Mouse (Mus musculus) embryonic facial prominence, embryonic 10.5 days (tissue): ENCODE data around the gene Kalrn. TPM values are rescaled to one million over a fixed set of nuclear protein-coding genes. Genes with fewer than 3 reads are reported as not detected.
A peak's percentile ranks its signal among the peaks of the same experiment; 100 is the strongest.

Experiments used
- DNase-seq: peaks from one replicate; pipeline ENCODE4 v3.0.0-alpha.2; 2017; ENCODE audit warnings: low spot score
- H3K27ac ChIP-seq: fragments of 300-500 bp; sonication (generic); replicated peaks from 2 replicates; pipeline ENCODE4 v1.5.1; 2016; ENCODE audit warnings: mild to moderate bottlenecking
- H3K27me3 ChIP-seq: fragments of 300-500 bp; sonication (generic); replicated peaks from 2 replicates; pipeline ENCODE4 v1.6.1; 2016; ENCODE audit warnings: low read depth, mild to moderate bottlenecking; ENCODE audit not compliant: poor library complexity, severe bottlenecking
- H3K36me3 ChIP-seq: fragments of 300-500 bp; sonication (generic); replicated peaks from 2 replicates; pipeline ENCODE4 v1.6.1; 2016; ENCODE audit warnings: mild to moderate bottlenecking, moderate library complexity
- H3K4me1 ChIP-seq: fragments of 300-500 bp; sonication (generic); 2 replicates; pipeline ENCODE4 v1.6.1; 2016
- H3K4me3 ChIP-seq: fragments of 300-500 bp; sonication (generic); 2 replicates; pipeline ENCODE4 v1.5.1; 2016; ENCODE audit warnings: mild to moderate bottlenecking, moderate library complexity
- H3K9me3 ChIP-seq: fragments of 300-500 bp; sonication (generic); 2 replicates; pipeline ENCODE4 v1.6.1; 2016; ENCODE audit warnings: mild to moderate bottlenecking
- WGBS: fragments of 180-500 bp; shearing (Covaris S2); methylation state at CpG from one replicate; pipeline ENCODE4 v1.1.7; 2016; 5-methylcytosine and 5-hydroxymethylcytosine counted together
- polyA plus RNA-seq: library from polyadenylated mRNA; unstranded; fragments of >200 nt; fragmentation: Nextera tagmentation; extraction: Ambion mirVana; gene quantifications from 2 replicates; pipeline ENCODE4 v1.2.1, GENCODE M21; 2016

Gene Kalrn
- polyA plus RNA-seq, 1 experiment from 2014 or later, result 14.8 TPM

DNA sequence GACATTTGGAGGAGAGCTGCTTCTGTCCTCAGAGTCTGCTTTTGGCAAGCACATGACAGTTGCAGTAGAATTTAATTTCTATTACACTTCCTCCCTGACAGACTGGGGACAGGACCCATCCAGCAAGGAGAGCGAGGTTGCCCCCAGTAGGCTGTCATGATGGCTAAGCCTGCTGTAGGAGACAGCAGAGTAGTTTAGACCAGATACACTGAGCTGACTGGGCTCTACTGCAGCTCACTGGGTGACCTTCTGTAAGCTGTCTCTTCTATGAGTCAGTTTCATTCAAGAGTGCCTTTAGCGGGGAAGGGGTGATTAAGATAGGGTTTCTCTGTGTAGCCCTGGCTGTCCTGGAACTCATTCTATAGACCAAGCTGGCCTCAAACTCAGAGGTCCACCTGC is 634.2 kb downstream of the Kalrn start:
- Histone ChIP-seq H3K27me3 (no peaks in the 10 kb centered on the region), H3K4me1 (peaks cover 82% of the 10 kb centered on the region), H3K27ac (peak overlapping the region; percentile 48), H3K4me3 (no peak overlapping the region), H3K9me3 (no peaks in the 10 kb centered on the region), H3K36me3 (peaks cover 30% of the 10 kb centered on the region)
- 73% methylated on average over 2 of the region's 2 CpGs for WGBS
- DNase-seq, result no peak

DNA sequence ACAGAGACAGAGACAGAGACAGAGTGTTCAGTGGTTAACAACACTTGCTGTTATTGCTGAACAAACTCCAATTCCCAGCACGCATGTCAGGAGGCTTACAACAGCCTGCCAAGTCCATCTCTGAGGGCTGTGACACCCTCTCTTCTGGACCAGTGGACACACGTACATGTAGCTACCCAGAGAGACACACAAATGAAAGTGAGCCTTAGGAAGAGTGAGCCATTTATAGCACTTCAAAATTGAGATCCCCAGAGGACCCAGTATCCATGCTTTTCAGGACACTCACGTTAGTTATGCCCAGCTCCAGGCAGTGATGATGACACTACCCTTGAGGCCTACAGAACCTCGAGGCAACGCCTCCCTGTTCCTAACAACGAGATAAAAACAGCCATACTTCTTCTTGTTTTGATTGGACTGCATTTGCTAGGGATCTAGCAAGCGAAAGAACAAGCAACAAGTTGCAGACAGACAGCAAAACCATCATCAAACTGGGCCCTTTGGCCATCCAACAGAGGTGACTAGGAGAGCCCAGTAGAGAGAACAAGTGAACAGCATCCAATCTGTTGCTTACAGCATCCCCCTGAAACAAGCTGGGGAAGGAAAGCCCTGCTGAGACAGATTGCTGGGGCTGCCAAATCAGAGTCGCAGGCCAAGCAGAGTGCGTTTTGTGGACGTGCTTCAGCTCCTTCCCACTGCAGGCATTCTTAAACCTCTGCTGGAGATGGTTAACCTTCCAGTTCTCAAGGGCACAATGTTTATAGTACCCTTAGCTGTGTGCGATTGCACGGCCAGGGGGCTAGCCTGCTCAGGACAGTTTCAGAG is 634.8 kb downstream of the Kalrn start:
- WGBS, result 61% methylated on average over 12 of the region's 12 CpGs
- Histone ChIP-seq H3K27ac (peak overlapping the region; percentile 48), H3K4me1 (peaks cover 81% of the 10 kb centered on the region)

DNA sequence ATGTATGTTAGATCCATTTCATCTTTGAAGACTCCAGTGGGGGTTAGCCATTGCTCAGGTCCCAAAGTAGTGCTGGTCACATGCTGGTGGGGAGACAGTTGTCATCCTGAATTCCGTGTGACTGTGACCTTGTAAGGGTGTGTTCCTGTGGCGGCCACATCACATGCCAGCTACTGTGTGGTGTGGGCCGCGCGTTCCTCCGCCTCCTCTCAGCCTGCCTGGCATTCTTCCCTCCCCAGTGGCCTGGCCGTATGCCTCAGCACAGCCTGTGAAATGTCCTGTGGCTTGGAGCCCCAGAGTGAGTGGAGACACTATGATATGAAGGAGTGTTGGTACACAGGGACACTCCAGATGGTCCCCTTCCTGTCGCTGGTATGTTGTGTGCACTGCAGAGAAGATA is 635.8 kb downstream of the Kalrn start:
- Histone ChIP-seq H3K9me3 (no peaks in the 10 kb centered on the region), H3K4me1 (peaks cover 72% of the 10 kb centered on the region), H3K4me3 (no peak overlapping the region), H3K36me3 (peaks cover 37% of the 10 kb centered on the region), H3K27me3 (no peaks in the 10 kb centered on the region), H3K27ac (no peak overlapping the region; the same call in 1 of the 2 replicates)
- DNase-seq, result no peak
- WGBS, result 89% methylated on average over 8 of the region's 8 CpGs

More for the DNA sequence above, 634.8 kb downstream of the Kalrn start:
- Histone ChIP-seq H3K27me3 (no peaks in the 10 kb centered on the region), H3K9me3 (no peaks in the 10 kb centered on the region), H3K4me3 (no peak overlapping the region), H3K36me3 (peaks cover 30% of the 10 kb centered on the region)
- no peak for DNase-seq

DNA sequence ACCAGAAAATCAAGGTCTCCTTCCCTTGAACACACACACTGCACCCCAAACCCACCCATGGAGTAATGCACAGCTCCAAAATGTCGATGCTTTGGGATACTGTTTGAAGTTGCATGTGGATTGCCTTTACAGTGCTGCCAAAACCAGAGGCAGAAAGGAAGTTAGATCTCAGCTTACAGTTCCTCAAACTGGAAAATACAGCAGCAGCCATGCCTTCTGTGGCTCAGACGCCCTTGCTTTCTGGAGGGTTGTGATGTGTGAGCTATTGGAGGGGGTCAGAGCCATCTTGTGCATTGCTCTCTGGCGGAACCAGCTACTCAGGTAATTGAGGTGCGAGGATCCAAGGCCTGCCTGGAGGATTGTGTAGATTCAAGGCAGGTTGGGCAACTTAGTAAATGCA is 636.4 kb downstream of the Kalrn start:
- no peak for DNase-seq
- WGBS, result 88% methylated on average over 4 of the region's 4 CpGs
- peaks cover 69% of the 10 kb centered on the region for H3K4me1 ChIP-seq

DNA sequence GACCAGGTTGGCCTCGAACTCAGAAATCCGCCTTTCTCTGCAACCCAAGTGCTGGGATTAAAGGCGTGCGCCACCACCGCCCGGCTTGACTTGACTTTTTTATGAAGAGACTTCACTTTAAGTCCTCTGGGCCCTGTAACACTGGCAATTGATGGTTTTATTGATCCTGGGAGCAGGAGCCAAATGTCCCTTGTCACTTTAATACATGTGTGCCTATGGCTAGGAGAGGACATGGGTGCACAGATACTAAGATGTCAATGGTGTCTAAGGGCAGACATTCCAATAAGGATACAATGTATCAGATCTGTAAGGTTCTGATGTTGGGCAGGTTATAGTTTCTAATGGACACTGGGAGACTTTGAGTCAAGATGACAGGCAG is 637.9 kb downstream of the Kalrn start:
- Histone ChIP-seq H3K36me3 (peaks cover 51% of the 10 kb centered on the region), H3K4me1 (peaks cover 61% of the 10 kb centered on the region), H3K27ac (no peak overlapping the region), H3K9me3 (no peaks in the 10 kb centered on the region), H3K27me3 (no peaks in the 10 kb centered on the region), H3K4me3 (no peak overlapping the region)
- WGBS, result 95% methylated on average over 6 of the region's 6 CpGs
- no peak for DNase-seq

More for the DNA sequence above, 636.4 kb downstream of the Kalrn start:
- H3K4me3 ChIP-seq, result no peak overlapping the region
- no peak overlapping the region for H3K27ac ChIP-seq
- peaks cover 40% of the 10 kb centered on the region for H3K36me3 ChIP-seq
- no peaks in the 10 kb centered on the region for H3K27me3 ChIP-seq
- no peaks in the 10 kb centered on the region for H3K9me3 ChIP-seq

DNA sequence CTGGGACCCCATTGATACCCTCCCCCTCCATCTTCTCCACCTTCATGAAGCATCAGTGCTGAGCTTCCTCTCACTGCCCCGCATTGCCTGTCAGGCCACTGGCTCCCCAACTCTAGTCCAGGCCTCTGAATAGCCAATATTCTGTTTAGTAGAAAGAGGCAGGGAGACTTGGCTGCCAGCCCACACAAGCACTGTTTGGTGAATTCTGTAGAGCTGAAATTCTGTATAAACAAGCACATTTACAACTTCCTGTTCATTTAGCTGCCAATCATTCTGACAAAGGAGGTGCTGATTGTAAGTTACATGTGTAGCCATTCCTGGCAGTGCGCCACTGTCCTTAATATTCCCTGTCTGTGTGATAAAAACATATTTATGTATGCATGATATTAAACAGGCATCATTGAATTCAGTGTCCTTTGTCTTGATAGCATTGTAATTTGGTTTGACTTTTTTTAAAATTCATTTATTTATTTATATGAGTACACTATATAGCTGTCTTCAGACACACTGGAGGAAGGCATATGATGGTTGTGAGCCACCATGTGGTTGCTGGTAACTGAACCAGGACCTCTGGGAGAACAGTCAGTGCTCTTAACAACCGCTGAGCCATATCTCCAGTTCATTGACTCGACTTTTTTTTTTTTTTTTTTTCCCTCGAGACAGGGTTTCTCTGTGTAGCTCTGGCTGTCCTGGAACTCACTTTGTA is 638.5 kb downstream of the Kalrn start:
- DNase-seq, result no peak

DNA sequence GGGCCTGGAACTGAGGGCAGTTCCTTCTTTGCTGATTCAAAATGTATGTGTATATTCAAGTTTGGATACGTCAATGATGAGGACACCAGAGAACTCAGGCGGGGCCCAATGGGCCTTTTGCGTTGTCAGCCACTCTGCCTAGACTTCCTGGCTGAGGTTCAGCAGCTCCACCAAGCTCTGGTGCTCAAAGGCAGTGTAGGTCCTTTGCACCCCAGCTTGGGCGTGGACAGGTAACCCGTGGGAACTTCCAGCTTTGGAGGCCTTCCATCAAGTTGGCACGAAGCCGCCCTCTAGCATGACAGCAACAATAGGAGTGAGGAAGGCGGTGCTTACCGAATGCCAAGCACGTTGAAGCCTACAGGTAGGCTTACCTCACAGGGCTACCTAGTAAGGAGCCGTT is 639.9 kb downstream of the Kalrn start:
- Histone ChIP-seq H3K27me3 (no peaks in the 10 kb centered on the region), H3K36me3 (peaks cover 57% of the 10 kb centered on the region), H3K27ac (no peak overlapping the region), H3K4me1 (peaks cover 41% of the 10 kb centered on the region), H3K4me3 (no peak overlapping the region), H3K9me3 (no peaks in the 10 kb centered on the region)
- no peak for DNase-seq
- 92% methylated on average over 11 of the region's 11 CpGs for WGBS

More for the DNA sequence above, 638.5 kb downstream of the Kalrn start:
- H3K4me1 ChIP-seq, result peaks cover 56% of the 10 kb centered on the region
- H3K27ac ChIP-seq, result peak overlapping the region; percentile 76
- peaks cover 55% of the 10 kb centered on the region for H3K36me3 ChIP-seq
- 76% methylated on average over 5 of the region's 5 CpGs for WGBS
- no peak overlapping the region for H3K4me3 ChIP-seq
- no peaks in the 10 kb centered on the region for H3K9me3 ChIP-seq
- no peaks in the 10 kb centered on the region for H3K27me3 ChIP-seq

DNA sequence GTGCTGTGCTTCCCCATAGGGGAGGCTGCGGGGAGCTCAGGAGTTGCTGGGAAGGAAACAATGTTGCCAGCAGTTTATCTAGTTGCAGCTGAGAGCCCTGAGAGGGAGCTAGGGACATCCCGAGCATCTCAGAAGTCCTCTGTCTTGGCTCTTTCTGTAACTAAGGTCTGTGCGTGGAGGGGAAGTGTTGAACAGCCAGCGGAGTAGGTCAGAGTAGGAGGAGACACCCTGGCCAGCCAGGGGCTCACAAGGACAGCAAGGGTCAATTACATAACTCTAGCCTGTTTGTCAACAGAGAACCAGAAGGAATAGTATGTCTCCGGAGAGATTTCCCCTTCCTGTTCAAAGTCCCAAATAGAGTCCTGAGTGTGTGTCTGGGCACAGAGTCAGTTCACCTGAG is 641.2 kb downstream of the Kalrn start:
- no peak for DNase-seq
- WGBS, result 65% methylated on average over 5 of the region's 5 CpGs
- Histone ChIP-seq H3K4me1 (peaks cover 30% of the 10 kb centered on the region), H3K9me3 (no peaks in the 10 kb centered on the region), H3K4me3 (no peak overlapping the region), H3K36me3 (peaks cover 53% of the 10 kb centered on the region), H3K27me3 (no peaks in the 10 kb centered on the region), H3K27ac (0 out of 2 replicates have a peak overlapping the region, but pooled peaks have one; percentile 21)

DNA sequence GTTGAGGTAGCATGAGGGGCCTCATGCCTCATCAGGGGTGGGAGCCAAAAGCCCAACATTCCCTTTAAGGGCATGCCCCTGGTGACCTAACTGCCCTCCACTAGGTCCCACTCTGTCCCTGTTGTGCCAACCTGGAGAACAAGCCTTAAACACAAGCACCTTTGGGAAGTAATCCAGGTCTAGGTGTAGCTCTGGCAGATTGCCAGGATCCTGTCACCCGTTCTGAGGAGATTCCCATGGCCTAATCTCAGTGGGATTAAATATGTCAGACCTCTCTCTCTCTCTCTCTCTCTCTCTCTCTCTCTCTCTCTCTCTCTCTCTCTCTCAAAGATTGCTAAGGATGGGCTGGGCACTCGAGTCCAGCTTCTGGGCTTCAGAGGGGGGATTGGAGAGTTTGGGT is 641.6 kb downstream of the Kalrn start:
- no peak for DNase-seq
- H3K36me3 ChIP-seq, result peaks cover 51% of the 10 kb centered on the region
- no peaks in the 10 kb centered on the region for H3K27me3 ChIP-seq
- no peaks in the 10 kb centered on the region for H3K9me3 ChIP-seq
- no peak overlapping the region for H3K4me3 ChIP-seq
- 0 out of 2 replicates have a peak overlapping the region, but pooled peaks have one; percentile 21 for H3K27ac ChIP-seq
- 54% methylated on average over 2 of the region's 2 CpGs for WGBS
- H3K4me1 ChIP-seq, result peaks cover 27% of the 10 kb centered on the region

DNA sequence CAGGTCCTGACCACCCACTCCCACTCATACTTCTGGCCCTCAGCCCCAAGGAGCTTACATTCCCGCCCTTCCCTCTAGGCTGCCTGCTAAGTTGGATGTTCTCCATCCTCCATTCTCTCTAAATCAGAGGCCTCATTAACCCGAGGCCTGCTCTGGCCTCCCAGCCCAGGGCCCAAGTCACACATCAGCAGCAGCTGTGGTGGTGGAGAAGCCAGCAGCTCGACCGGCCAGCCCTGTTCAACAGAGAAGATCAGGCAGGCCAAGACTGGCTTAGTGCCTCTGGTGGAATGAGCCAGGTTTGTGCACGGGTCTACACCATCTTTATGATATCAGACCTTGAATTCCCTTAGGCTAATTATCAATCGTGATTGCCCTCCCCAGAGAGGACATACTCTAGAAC is 642.5 kb downstream of the Kalrn start:
- Histone ChIP-seq H3K4me3 (no peak overlapping the region), H3K36me3 (peaks cover 51% of the 10 kb centered on the region)
- 90% methylated on average over 6 of the region's 6 CpGs for WGBS

DNA sequence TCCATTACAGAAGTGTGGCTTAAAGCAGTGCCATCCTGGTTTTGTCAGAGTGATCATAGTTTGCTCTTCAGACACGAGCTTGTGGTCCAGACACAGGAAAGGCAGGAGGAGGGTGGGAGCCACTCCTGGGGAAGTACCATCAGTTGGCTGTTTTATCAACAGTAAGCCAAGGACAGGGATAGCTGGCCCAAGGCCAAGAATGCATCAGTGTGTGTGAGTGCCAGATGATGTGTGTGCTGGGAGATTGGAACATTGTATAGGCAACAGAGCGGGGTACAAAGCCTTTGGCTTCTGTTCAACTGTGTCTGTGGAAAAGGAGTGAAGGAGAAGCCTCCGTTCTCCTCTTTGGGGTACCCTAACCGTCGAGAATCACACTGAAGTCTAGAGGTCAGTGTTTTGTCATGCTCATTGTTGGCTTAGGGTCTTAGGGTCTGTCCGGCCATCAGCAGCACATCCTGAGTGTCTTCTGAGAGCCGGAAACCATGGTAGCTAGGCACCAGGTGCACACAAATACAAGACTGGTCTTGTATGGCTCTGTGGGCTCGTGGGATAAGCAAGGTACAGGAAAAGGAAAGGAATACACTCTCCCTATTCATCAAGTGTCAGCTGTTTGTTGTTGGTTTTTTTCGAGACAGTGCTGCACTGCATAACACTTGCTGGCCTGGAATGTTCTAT is 644.4 kb downstream of the Kalrn start:
- WGBS, result 87% methylated on average over 9 of the region's 9 CpGs
- Histone ChIP-seq H3K27me3 (no peaks in the 10 kb centered on the region), H3K36me3 (peaks cover 64% of the 10 kb centered on the region), H3K9me3 (no peaks in the 10 kb centered on the region), H3K27ac (no peak overlapping the region), H3K4me3 (no peak overlapping the region), H3K4me1 (peaks cover 14% of the 10 kb centered on the region)
- no peak for DNase-seq

More for the DNA sequence above, 642.5 kb downstream of the Kalrn start:
- no peak overlapping the region; the same call in 1 of the 2 replicates for H3K27ac ChIP-seq
- no peak for DNase-seq
- H3K4me1 ChIP-seq, result peaks cover 25% of the 10 kb centered on the region
- H3K27me3 ChIP-seq, result no peaks in the 10 kb centered on the region
- no peaks in the 10 kb centered on the region for H3K9me3 ChIP-seq

DNA sequence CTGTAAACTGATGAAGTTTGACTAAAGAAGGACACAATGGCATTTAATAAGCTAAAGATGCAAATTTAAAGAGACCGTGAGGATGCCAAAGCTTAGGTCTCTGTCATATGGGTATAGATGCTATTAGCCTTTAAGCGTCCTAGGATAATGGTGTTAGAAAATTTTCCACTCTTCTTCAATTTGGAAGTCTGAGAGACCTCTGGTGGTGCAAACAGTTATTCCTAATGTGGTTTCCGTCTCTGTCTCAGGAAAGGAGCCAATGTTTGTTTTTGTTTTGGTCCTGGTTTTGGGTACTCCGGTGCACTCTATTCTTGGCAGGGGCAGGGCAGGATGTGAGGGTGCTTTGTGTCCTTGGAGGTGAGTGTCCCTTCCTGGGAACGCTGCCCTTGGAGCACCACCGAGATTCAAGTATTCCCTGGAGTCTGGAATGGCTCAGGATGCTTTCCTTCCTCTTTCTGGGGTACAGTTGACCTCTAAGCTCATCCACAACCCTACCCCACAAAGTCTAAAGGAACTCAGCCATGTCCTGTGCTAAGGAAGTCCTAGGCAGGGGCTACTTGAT is 646.0 kb downstream of the Kalrn start:
- no peak overlapping the region for H3K27ac ChIP-seq
- WGBS, result 75% methylated on average over 6 of the region's 6 CpGs
- no peak for DNase-seq

More for the DNA sequence above, 646.0 kb downstream of the Kalrn start:
- peaks cover 20% of the 10 kb centered on the region for H3K4me1 ChIP-seq
- H3K9me3 ChIP-seq, result no peaks in the 10 kb centered on the region
- peaks cover 53% of the 10 kb centered on the region for H3K36me3 ChIP-seq
- no peaks in the 10 kb centered on the region for H3K27me3 ChIP-seq
- H3K4me3 ChIP-seq, result no peak overlapping the region
